Mouse (Mus musculus) NIH3T3 (cell line): ENCODE measurements at regions not wholly inside any gene's neighbourhood (a gene's known extent, or its start where the extent isn't known, plus 50 kb on each side); places are given as distances from the start of the nearest gene placed in this dataset.

Experiments used
- DNase-seq: peaks from one replicate; pipeline ENCODE4 v3.0.0-alpha.2; 2012; ENCODE audit warnings: low read depth

GRCm38 (mm10) chr5:78621987-78622854 is 1214.4 kb upstream of the Igfbp7 start:
- DNase-seq: peak; percentile 2

DNA sequence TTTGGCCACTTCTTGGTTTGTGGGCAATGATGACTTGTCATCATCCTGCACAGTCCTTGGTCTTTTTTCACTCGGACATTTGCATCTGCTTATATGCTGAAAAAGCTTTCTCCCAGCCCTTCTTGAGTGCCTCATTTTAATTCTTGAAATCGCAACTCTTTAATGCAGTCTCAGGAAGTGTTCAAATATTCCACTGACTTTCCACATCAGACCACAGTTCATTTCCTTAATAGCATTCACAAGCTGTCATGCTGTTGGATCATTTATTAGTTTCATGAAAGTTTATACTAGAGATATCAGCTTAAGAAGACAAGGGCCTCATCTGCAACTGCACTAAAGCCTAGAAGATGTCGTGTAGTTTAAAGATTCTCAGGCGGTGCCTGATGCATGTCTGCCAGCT is 1200.5 kb upstream of the Igfbp7 start:
- DNase-seq: no peak

DNA sequence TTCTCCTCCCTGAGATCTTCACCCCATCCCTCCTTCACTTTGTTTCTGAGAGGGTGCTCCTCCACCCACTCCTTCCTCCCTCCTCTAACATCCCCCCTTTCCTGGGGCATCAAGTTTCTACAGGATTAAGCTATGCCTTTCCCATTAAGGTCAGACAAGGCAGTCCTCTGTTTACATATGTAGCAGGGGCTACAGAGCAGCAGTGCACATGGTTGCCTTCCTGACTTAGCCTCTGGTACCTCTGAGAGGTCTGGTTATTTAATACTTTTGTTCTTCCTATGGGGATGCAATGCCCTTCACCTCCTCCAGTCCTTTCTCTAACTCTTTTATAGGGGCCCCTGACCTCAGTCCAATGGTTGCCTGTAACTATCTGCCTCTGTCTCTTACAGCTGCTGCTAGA is 1194.8 kb upstream of the Igfbp7 start:
- no peak for DNase-seq

GRCm38 (mm10) chr5:78584823-78585222 is 1177.0 kb upstream of the Igfbp7 start:
- DNase-seq: no peak

DNA sequence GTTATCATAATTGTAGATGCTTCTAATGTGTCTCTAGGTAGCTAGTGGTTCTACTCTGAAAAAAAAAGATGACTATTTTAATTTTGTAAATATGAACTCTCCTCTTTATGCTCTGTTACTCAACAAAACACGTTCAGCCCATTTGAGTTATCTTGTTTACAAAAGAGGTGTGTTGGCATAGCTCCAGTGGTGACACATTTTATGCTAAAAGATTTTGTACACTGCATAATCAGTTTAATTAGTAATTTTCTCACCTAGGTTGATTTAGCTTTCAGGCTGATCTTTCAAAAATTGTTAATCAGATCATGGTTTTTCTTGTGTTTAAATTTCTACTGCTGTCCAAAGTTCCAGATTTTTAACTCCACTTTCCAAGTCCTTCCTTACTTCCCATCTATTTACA is 1149.1 kb upstream of the Igfbp7 start:
- DNase-seq: no peak

- no peak for DNase-seq
Measured at GRCm38 (mm10) chr5:78535308-78535707, 1127.5 kb upstream of the Igfbp7 start.
